Mouse (Mus musculus) heart, adult 18-20 months (tissue): ENCODE data around the gene Gne. TPM values are rescaled to one million over a fixed set of nuclear protein-coding genes. Genes with fewer than 3 reads are reported as not detected.
A peak's percentile ranks its signal among the peaks of the same experiment; 100 is the strongest.

Experiments
- DNase-seq, 2 experiments: peaks; one replicate each; pipeline ENCODE4 v3.0.0; 2021 to 2022; ENCODE audit warnings: mixed read lengths in 1 of 2
- long read RNA-seq, 2 experiments: library from polyadenylated mRNA; stranded (forward); transcript quantifications; one replicate each; pipeline ENCODE4 v2.0.0; 2021
- total RNA-seq, 2 experiments: library from RNA; stranded (reverse); gene quantifications; 2 replicates each; pipeline ENCODE4 v1.2.3; 2021

Gne gene
- 10 to 100 TPM; 29.2 to 32.6 TPM for total RNA-seq
- long read RNA-seq, experiment 1, transcript Gne-202 (12 exons, 2,920 nt) = major isoform, 13 of 29 reads
- long read RNA-seq, experiment 1, partial matches to known transcripts = 7 of 29 reads
- long read RNA-seq, experiment 1, other reads (novel, unspliced or antisense) = 9 of 29 reads
- long read RNA-seq, experiment 2, partial matches to known transcripts = 5 of 10 reads
- long read RNA-seq, experiment 2, other reads (novel, unspliced or antisense) = 3 of 10 reads

GRCm38 (mm10) chr4:44083945-44084344 lies at the start of gene Gne:
Gne (minus strand) TSS chr4:44084177.
- DNase-seq = peak; percentile 13 to 48

GRCm38 (mm10) chr4:44126805-44127204 lies 42.8 kb upstream of the Gne start:
- DNase-seq = no peak

GRCm38 (mm10) chr4:44119410-44120201 lies 35.6 kb upstream of the Gne start:
- peak; percentile 25 to 72 for DNase-seq

DNA sequence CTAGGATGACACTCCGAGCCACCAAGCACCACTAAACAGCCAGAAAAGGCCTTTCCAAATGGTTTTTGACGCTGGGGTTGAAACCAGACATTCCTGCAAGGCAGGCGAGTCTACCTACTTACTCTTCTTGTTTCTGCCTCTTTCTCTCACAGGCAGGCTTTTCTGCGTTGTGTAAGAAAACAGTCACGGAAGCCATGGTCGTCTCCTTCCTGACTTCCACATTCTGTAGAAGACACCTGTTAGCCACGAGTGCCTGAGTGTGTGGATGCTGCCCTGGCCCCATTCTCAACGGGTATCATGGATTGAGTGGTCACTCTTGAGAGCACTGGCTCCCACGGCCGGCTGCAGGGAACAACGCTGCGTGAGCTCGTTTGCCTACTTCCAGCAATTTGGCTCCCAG lies 31.1 kb upstream of the Gne start:
- DNase-seq = no peak

- no peak for DNase-seq
Observed at GRCm38 (mm10) chr4:44113393-44114138, 29.6 kb upstream of the Gne start.

DNA sequence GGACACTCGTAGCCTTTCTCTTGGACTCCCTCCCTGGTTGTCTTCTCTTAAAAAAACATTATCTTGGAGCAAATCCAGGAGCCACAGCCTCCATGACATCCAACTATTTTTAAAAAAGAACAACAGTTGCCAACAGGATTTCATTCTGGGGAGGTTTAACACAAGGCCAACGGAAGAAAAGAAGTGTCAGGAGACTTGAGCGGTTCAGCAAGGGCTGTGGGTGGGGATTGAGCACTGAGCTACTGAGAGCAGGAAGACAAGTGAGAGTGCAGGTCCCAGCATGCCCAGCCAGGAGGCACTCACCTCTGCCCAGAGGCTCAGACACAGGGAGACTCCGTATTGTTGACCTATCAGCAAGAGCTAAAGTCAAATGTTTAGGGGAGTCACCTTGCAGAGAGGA lies 28.8 kb upstream of the Gne start:
- DNase-seq = peak; percentile 31 to 33

- no peak for DNase-seq
Observed at GRCm38 (mm10) chr4:44110771-44111170, 26.8 kb upstream of the Gne start.

DNA sequence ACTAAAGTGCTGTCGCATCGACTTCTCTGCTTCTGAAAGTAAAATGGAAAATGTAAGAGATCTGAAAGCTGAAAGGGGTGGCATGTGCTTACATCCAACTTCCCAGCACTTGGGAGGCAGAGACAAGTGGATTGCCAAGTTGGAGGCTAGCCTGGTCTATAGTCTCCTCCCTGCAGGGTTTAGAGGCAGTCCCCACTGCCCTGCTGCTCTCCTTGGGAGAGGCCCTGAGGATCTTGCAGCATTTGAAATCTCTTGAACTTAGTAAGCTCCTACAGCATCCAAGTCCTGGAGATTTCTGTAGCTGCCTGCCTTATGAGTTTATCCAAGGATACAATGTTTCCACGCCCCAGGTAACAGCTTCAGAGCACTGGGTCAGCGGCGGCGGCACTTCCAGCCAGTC lies 24.3 kb upstream of the Gne start:
- no peak for DNase-seq

- DNase-seq = peak; percentile 25 to 52
Observed at GRCm38 (mm10) chr4:44107339-44107738, 23.4 kb upstream of the Gne start.

GRCm38 (mm10) chr4:44106297-44106821 lies 22.4 kb upstream of the Gne start:
- DNase-seq = peak in 1 of 2 experiments; percentile 11

GRCm38 (mm10) chr4:44104195-44104917 lies 20.4 kb upstream of the Gne start:
- peak in 1 of 2 experiments; percentile 26 for DNase-seq

- DNase-seq = no peak
Observed at GRCm38 (mm10) chr4:44103620-44104019, 19.6 kb upstream of the Gne start.

- no peak for DNase-seq
Observed at GRCm38 (mm10) chr4:44097576-44098335, 13.8 kb upstream of the Gne start.

DNA sequence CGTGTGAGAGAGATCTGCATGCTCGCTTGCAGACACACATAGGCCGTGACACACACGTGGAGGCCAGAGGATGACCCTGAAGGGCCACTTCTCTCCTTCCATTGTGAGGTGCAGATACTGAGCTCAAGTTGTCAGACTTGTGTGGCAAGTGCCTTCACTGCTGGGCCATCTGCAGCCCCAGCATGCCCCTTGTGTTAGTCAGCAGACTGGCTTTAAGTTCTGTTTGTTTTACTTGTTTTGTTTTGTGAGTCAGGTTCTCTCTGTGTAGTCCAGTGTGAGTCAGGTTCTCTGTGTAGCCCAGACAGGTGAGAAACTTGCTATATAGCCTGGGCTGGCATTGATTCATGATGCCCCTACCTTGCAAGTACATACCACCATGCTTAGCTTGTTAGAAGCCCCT lies 10.5 kb upstream of the Gne start:
- no peak for DNase-seq

- no peak for DNase-seq
Observed at GRCm38 (mm10) chr4:44092359-44092758, 8.4 kb upstream of the Gne start.

DNA sequence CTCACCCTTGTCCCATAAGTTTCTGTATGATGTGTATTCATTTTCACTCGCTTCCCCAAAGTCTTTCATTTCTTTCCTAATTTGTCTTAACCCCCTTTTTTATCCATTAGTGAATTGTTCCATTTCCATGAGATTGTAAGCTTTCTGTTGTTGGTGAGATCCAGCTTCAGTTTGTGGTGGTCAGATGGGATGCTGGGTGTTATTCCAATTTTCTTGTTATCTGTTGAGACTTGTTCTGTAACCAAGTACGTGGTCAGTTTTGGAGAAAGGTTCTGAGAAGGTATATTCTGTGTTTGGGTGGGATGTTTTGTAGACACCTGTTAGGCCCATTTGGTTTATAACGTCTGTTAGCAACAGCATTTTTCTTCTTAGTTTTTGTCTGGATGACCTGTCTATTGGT lies 1.6 kb upstream of the Gne start:
- DNase-seq = no peak

- no peak for DNase-seq
Observed at GRCm38 (mm10) chr4:44084602-44085325, 787 bp upstream of the Gne start.

DNA sequence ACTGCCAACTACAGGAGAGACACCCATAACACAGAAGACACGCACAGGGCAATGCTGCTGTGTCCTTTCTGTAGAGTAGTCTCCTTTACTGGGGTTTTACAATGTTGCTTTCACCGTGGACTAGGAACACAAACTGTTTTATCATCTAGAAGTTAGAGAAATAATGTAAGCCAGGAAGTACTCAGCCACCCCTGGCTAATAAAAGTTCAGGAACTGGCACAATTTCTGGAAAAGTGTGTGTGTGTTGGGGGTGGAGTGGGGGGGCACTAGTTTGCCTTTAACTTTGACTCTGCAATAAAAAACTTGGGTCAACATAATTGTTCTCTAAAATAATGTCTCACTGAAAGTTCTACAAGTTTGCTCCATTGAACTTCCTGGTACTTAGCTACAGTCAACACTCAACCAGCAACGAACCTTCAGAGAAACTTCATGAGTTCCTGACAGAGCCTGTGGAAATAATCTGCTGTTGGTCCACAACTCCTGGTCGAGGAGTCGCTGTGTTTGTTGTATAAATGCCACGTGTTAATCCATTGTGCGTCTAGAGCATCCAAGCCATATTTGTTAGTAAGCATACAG lies 5.5 kb downstream of the Gne start:
- no peak for DNase-seq

DNA sequence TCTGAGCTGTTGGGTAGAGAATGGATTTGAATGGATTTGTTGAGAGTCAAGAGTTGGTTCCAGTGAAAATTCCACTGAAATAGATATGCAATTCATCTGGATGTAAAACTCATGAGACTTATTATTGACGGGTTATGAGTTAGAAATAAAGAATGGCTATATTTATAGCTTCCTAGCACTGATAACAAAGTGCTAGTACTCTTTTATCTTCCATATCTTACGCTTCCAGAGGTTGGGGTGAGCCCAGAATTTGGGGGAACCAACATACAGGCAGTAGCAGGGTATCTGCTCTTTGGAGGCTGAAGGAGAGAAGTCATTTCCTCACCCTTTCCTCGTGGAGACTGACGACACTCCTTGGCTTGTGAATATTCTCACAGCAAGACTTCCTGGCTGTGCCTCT lies 9.6 kb downstream of the Gne start:
- no peak for DNase-seq

GRCm38 (mm10) chr4:44073799-44074198 lies 10.2 kb downstream of the Gne start:
- no peak for DNase-seq
